Mouse (Mus musculus) kidney, postnatal 36 days (tissue): ENCODE data around the gene Tsc22d4.

Experiments
- DNase-seq, 2 experiments: peaks; one replicate each; pipeline ENCODE4 v3.0.0; 2021 to 2022; ENCODE audit warnings: mixed read lengths in 2 of 2

Gene Tsc22d4

GRCm38 (mm10) chr5:137800917-137801316 lies 55.4 kb downstream of the Tsc22d4 start:
- no peak for DNase-seq

- no peak for DNase-seq
Measured at GRCm38 (mm10) chr5:137806158-137806557, 60.6 kb downstream of the Tsc22d4 start.

- DNase-seq, result no peak
Measured at GRCm38 (mm10) chr5:137808316-137808715, 62.8 kb downstream of the Tsc22d4 start.

GRCm38 (mm10) chr5:137817466-137818222 lies 72.1 kb downstream of the Tsc22d4 start:
- DNase-seq, result no peak
